Mouse (Mus musculus) lung, postnatal 0 days (tissue): ENCODE data around the gene Olfr807.

Experiments used
- CTCF ChIP-seq: IDR thresholded peaks from 2 replicates; pipeline ENCODE4 v1.5.1; 2016; ENCODE audit warnings: antibody characterized with exemption, mild to moderate bottlenecking
- EP300 ChIP-seq: IDR thresholded peaks from 2 replicates; pipeline ENCODE4 v1.6.1; 2016; ENCODE audit warnings: antibody characterized with exemption, mild to moderate bottlenecking, control low read depth

DNA sequence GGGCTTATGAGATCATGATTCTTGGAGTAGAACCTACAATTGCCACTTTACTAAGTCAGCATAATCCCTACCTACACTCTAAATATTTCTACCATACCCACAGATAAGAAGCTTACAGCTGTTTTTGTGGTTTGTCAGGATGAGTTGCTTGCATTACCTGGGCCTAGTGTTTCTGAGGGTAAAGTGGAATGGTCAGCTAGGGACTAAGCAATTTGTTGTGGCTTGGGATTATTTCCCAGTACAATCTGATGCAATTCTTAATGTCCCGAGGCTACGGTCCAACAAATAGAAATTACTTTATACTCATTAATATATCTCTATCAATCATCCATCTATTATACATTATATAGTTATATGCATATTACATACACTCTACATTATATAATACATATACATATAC is 28.3 kb downstream of the Olfr807 start, which contains the start of gene Olfr805:
- TF ChIP-seq CTCF (no peak), EP300 (no peak)
